Mouse (Mus musculus): ENCODE data around the gene Ttc39a.

Gene Ttc39a

GRCm38 (mm10) chr4:109420138-109420795, 13.8 kb downstream of the Ttc39a start:
- no peak for DNase-seq (ENCODE audit: low spot score in 2 of 2)

- no peak for DNase-seq (ENCODE audit: low spot score in 2 of 2)
Measured at GRCm38 (mm10) chr4:109421608-109422007, 15.2 kb downstream of the Ttc39a start.

DNA sequence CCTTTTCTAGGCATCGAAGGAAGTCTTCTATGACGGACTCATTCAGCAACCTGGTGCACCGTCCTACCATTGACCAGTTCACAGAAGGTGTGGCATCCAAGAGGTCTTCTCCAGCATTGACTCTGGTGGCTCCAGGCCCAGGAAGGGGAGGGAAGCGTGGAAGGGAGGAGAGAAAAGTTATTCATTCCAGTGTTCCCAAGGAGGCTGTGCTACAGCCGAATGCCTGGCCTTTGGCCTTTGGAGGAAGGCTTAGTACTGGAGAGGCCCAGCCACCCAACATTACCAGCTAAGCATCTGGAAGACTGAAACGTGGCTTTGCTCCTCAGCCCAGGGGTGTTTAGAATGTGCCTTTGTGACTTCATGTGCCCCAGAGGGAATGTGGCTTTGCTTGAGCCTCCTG, 16.0 kb downstream of the Ttc39a start:
- DNase-seq (ENCODE audit: low spot score in 2 of 2): no peak

DNA sequence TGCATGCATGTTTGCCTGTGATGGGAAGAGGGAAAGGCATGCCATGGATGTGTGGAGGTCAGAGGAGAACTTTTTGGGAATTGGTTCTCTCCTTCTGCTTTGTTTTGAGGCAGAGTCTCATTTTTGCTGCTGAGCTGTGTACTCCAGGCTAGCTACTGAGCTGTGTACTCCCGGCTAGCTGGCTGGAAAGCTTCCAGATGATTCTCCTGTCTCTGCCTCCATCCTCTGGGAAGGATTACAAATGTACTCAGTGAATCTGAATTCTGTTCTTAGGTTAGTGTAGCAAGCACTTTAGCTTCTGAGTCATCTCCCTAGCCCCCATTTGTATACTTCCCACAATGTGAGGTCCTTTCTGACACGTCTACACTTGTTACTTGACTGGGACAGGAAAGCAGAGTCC, 17.0 kb downstream of the Ttc39a start:
- DNase-seq (ENCODE audit: low spot score in 2 of 2): no peak

DNA sequence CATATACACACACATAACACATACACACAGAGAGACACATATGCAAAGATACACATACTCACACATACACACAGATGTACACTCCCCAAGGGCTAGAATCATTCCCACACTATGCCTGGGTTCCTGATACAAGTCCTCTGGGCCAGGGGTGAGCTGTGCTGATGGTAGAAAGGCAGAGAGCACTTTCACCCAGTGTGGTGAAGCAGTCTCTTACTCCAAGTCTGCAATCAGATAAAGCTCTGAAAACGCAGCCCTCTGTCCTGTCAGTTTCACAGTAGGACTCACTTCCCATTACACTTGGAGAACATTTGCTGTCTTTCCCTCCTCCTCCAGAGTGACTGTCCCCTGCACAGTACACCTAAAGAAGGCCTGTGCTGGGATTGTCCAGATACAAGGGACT, 20.6 kb downstream of the Ttc39a start:
- DNase-seq (ENCODE audit: low spot score in 2 of 2): no peak

DNA sequence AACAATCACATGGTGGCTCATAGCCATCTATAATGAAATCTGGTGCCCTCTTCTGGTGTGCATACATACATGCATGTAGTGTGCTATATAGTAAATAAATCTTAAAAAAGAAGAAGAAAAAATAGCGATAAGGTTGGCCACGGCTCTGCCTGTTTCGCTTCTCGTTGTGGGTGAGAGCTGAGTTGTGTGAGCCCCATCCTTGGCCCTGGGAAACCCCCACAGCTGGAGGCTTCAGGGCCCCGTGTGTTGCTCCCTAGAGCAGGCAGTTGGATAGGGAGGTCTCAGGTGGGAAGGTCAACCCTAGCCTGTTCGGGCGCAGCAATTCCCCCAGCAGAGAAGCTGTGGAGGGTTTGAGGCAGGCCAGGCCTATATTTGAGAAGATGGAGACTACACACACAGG, 23.8 kb downstream of the Ttc39a start:
- DNase-seq (ENCODE audit: low spot score in 2 of 2): no peak

DNA sequence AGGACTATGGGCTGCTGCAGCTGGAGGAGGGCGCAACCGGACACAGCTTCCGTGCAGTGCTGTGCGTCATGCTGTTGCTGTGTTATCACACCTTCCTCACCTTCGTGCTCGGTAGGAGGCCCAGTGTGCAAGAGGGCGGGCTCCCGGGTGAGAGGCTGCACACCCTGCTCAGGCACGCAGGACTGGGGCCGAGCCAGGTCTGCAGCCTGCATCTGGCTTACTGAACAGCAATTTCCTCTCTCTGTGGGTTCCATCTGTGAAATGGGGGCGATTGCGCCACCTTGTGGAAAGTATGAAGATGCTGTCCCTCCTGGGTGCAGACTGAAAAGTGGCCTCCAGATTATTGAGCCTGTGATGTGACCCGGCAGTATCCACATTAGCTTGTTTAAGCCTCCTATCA, 24.4 kb downstream of the Ttc39a start:
- DNase-seq (ENCODE audit: low spot score in 2 of 2): peak in 1 of 2 experiments; percentile 31

- DNase-seq (ENCODE audit: low spot score in 2 of 2): no peak
Measured at GRCm38 (mm10) chr4:109432668-109433375, 26.4 kb downstream of the Ttc39a start.

- DNase-seq (ENCODE audit: low spot score in 2 of 2): no peak
Measured at GRCm38 (mm10) chr4:109433641-109434040, 27.2 kb downstream of the Ttc39a start.

- DNase-seq (ENCODE audit: low spot score in 2 of 2): no peak
Measured at GRCm38 (mm10) chr4:109434256-109434655, 27.8 kb downstream of the Ttc39a start.

GRCm38 (mm10) chr4:109437913-109438878, 31.8 kb downstream of the Ttc39a start:
- peak; percentile 47 to 54 for DNase-seq (ENCODE audit: low spot score in 2 of 2)

DNA sequence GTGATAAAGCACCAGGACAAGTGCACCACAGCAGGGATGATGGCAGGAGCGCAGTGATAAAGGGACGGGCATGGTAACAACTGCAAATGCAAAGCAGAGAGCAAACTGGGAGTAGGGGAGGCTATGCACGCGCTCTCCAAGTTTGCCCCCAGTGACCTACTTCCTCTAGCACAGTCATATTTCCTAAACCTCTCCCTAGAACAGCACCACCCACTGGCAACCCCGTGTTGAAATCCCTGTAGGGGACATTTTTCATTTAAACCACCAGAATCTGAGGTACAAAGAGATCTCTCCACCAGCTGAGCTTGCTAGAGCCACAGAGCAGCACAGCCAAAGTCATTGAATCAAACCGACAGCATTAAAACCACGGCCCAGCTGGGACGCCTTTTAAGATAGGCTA, 32.7 kb downstream of the Ttc39a start:
- DNase-seq (ENCODE audit: low spot score in 2 of 2): no peak

DNA sequence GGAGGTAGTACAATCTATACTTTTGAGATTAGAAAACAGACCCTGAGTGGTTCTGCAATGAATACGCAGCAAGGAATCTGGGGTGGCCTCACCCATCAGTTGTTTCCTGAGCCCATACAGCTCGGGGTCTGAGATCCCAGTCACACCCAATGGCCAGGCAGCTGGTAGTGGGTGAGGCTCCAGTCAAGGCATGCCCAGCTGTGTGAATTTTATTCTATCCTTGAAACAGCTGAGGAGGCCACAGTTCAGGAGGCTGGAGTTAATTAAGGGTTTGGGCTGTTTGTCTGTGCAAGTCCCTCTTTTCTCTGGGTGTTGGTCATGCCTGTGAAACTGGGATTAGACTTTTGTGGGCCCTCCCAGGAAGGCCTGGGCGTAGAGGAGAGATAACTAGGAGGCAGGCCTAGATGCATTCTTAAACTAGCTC, 33.4 kb downstream of the Ttc39a start:
- DNase-seq (ENCODE audit: low spot score in 2 of 2): no peak

DNA sequence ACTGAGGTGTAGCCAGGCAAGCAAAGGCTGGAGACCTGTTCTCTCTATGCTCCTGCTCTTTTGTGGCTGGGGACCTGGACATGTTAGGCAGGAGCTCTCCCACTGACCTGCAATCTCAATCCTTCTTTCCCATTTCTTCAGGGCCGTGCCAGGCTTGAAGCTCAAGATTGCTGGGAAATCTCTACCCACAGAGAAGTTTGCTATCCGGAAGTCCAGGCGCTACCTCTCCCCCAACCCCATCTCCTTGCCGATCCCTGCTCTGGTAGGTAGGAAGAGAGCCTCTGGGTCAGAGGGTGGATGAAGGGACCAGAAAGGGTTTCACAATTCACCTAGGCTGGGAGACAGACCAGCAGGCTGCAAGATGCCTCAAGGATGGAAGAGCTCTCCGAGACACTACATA, 34.0 kb downstream of the Ttc39a start:
- no peak for DNase-seq (ENCODE audit: low spot score in 2 of 2)

DNA sequence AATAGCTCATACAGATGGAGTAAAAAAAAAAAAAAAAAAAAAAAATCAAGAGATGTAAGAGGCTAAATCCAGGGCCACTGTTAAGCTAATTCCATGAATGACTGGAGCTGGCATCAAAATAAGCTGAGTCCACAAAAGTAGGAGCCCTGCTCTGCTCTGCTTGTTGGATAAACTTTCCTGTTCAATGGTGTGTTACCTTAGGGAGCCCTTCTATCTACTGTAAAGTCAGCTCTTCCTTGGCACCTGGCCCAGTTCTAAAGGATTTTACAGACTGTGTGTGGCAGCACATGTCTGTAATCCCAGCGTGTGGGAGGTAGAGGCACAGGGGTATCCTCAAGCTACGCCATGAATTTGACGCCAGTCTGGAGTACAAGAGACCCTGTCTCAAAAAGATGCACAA, 34.6 kb downstream of the Ttc39a start:
- no peak for DNase-seq (ENCODE audit: low spot score in 2 of 2)

DNA sequence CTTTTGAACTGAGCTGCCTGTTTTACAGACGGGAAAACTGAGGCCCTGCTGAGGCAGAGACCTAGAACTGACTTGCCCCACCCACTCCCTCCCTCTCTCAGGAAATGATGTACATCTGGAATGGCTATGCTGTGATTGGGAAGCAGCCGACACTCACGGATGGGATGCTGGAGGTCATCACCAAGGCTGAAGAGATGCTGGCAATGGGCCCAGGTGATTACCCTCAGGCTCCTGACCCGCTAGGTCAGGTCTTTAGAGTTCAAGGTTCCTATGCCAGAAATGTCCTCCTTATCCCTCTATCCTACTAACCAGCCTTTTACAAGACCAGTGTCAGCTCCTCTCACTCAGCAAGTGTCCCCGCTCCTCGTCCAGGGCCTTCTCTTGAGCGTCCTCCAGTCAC, 35.7 kb downstream of the Ttc39a start:
- DNase-seq (ENCODE audit: low spot score in 2 of 2): no peak

DNA sequence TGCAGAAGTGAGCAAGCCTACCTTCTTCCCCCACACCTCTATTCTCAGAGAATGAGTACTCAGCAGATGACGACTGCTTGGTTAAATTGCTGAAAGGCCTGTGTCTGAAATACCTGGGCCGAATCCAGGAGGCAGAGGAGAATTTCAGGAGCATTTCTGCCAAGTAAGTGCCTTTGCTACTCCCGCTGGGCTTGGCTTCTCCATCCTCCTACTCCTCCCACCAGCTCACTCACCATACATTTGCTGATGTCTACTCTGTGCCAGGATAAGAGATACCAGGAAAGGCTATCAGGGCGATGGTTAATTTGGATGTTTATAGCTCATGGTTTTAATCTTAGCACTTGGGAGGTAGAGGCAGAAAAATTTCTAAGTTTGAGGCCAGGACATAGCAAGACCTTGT, 36.2 kb downstream of the Ttc39a start:
- DNase-seq (ENCODE audit: low spot score in 2 of 2): peak; percentile 39 to 54

- DNase-seq (ENCODE audit: low spot score in 2 of 2): no peak
Measured at GRCm38 (mm10) chr4:109444471-109444870, 38.0 kb downstream of the Ttc39a start.

- no peak for DNase-seq (ENCODE audit: low spot score in 2 of 2)
Measured at GRCm38 (mm10) chr4:109444951-109445350, 38.5 kb downstream of the Ttc39a start.

- no peak for DNase-seq (ENCODE audit: low spot score in 2 of 2)
Measured at GRCm38 (mm10) chr4:109445397-109445796, 39.0 kb downstream of the Ttc39a start.

- no peak for DNase-seq (ENCODE audit: low spot score in 2 of 2)
Measured at GRCm38 (mm10) chr4:109445956-109446355, 39.5 kb downstream of the Ttc39a start.

DNA sequence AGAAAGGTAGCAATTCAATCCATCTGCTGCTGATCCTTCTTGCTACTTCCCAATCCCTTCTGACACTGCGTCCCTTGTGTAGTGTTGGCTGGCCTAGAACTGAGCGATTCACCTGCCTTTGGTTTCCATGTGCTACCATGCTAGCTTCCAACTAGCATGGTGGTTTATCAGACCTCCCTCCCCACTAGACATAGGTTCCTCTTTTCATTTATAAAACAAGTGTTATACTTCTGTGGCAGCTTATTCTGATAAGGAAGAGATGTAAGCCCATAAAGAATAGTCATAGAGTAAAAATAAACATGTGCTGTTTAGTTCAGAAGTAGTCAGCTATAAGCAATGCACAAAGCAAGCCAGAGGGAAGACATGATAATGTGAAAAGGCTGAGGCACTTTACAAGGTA, 42.1 kb downstream of the Ttc39a start:
- DNase-seq (ENCODE audit: low spot score in 2 of 2): no peak
